Mouse (Mus musculus) liver, adult 2 months (tissue): ENCODE measurements around the gene B3galt1. TPM values are rescaled to one million over a fixed set of nuclear protein-coding genes. Genes with fewer than 3 reads are reported as not detected.

Source experiments
- DNase-seq: peaks from one replicate; pipeline ENCODE4 v3.0.0-alpha.2; 2011; ENCODE audit warnings: low read depth, low spot score; ENCODE audit errors: extremely low read depth
- H3K27ac ChIP-seq: fragments of 200-500 bp; replicated peaks from 2 replicates; pipeline ENCODE4 v1.5.1; 2012; ENCODE audit warnings: low read depth, mild to moderate bottlenecking, control low read depth, inconsistent platforms, low read length; ENCODE audit not compliant: insufficient read depth
- H3K27me3 ChIP-seq: fragments of 200-500 bp; 2 replicates; pipeline ENCODE4 v1.6.1; 2012; ENCODE audit warnings: mild to moderate bottlenecking, moderate library complexity, low read length, inconsistent platforms; ENCODE audit not compliant: control insufficient read depth, insufficient read depth
- H3K36me3 ChIP-seq: fragments of 200-500 bp; 2 replicates; pipeline ENCODE4 v1.6.1; 2012; ENCODE audit warnings: low read length, inconsistent platforms; ENCODE audit not compliant: control insufficient read depth, insufficient read depth
- H3K4me1 ChIP-seq: fragments of 200-500 bp; 2 replicates; pipeline ENCODE4 v1.6.1; 2011; ENCODE audit warnings: low read length; ENCODE audit not compliant: control insufficient read depth, insufficient read depth
- H3K4me3 ChIP-seq: fragments of 200-500 bp; 2 replicates; pipeline ENCODE4 v1.5.1; 2011; ENCODE audit warnings: low read depth, mild to moderate bottlenecking, control low read depth, low read length, moderate library complexity; ENCODE audit not compliant: insufficient read depth
- H3K79me2 ChIP-seq: fragments of 200-500 bp; 2 replicates; pipeline ENCODE4 v1.6.1; 2012; ENCODE audit warnings: inconsistent platforms, mild to moderate bottlenecking, low read length, moderate library complexity; ENCODE audit not compliant: control insufficient read depth, insufficient read depth
- H3K9ac ChIP-seq: fragments of 200-500 bp; 2 replicates; pipeline ENCODE4 v1.6.1; 2012; ENCODE audit warnings: low read depth, mild to moderate bottlenecking, control low read depth, inconsistent platforms, low read length
- CTCF ChIP-seq: fragments of 200-500 bp; IDR thresholded peaks from 2 replicates; pipeline ENCODE4 v1.5.1; 2011; ENCODE audit warnings: low read depth, low read length, control low read depth
- POLR2A ChIP-seq: fragments of 200-500 bp; IDR thresholded peaks from 2 replicates; pipeline ENCODE4 v1.6.1; 2011; ENCODE audit warnings: low read length, control low read depth; ENCODE audit not compliant: insufficient read depth; ENCODE audit errors: extremely low read depth
- WGBS: fragments of 180-500 bp; shearing (Covaris S2); methylation state at CpG from one replicate; pipeline ENCODE4 v1.1.7; 2018; 5-methylcytosine and 5-hydroxymethylcytosine counted together
- polyA plus RNA-seq: library from polyadenylated mRNA; depleted of rRNA; stranded (reverse); fragments of >200 nt; gene quantifications from 2 replicates; pipeline ENCODE4 v1.2.3, GENCODE M21; 2012
- total RNA-seq: library from RNA; depleted of rRNA; stranded (reverse); fragments of >200 nt; gene quantifications from 2 replicates; pipeline ENCODE4 v1.2.3, GENCODE M21; 2014

Gene B3galt1
- total and polyA plus RNA-seq, 2 experiments = 2.6 to 22.8 TPM

DNA sequence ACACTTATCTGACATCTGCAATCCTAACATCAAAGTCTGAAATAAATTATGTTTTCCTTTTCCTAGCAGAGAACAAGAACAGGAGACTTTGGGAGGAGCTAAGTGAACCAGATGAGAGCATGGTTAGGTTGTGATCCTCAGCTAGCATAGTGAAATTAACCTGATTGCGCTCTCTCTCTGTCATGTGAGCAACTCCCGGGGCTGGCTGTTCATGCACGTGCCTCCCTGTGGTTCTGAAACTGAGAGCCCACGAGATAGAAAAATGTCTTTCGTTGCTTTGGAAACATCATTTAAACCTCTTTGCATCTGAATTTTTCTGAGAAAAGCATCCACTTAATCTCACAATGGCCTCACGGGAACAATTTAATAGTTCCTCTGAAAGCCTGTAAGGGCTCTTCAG lies 190.8 kb downstream of the B3galt1 start:
- no peaks in the 10 kb centered on the region for H3K27me3 ChIP-seq
- H3K4me1 ChIP-seq = no peaks in the 10 kb centered on the region
- no peaks in the 10 kb centered on the region for H3K79me2 ChIP-seq
- no peak overlapping the region for H3K4me3 ChIP-seq
- no peak for DNase-seq
- H3K9ac ChIP-seq = no peak overlapping the region
- no peak for TF ChIP-seq POLR2A
- TF ChIP-seq CTCF = no peak
- WGBS = 89% methylated on average over 6 of the region's 6 CpGs
- H3K36me3 ChIP-seq = no peaks in the 10 kb centered on the region
- no peak overlapping the region for H3K27ac ChIP-seq

DNA sequence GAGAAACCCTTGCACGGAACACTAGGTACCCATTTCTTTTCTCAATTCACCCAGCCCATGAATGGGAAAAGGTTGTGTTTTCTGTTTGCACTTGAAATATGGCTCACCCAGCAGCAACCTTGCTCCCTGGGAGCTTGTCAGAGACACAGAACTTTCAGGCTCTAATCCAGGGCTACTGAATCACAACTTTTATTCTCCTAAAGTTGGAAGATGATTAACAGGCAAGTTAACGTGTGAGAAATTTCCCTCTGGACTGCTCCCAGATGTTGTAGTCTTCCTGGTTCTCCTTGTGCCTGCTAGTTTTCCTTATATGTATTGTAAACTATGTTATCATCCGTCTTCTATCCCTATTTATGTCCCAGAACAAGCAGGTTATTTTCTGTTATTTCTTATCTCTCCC lies 221.9 kb downstream of the B3galt1 start:
- Histone ChIP-seq H3K4me1 (no peaks in the 10 kb centered on the region), H3K36me3 (no peaks in the 10 kb centered on the region), H3K9ac (no peak overlapping the region), H3K4me3 (no peak overlapping the region), H3K79me2 (no peaks in the 10 kb centered on the region), H3K27me3 (no peaks in the 10 kb centered on the region), H3K27ac (no peak overlapping the region)
- TF ChIP-seq POLR2A = no peak
- no peak for TF ChIP-seq CTCF
- DNase-seq = no peak
- WGBS = 81% methylated on average over 3 of the region's 3 CpGs

DNA sequence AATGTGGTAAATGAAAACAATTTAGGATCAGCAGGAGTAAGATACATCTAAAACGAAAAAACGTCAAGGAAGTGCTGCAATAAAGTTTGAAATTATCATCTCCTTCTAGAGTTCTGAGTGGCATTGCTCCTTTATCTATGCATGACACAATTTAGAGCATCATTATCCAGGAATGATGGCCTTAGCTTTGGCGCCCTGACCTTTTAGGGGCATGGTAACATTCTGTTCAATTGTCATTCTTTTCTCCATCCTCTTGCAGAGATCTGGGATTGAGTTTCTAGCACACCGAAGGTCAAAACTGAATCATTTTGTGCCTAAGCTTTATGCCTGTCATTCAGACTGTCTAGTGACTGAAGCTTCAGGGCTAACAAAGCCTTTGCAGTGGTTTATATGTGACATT lies 231.9 kb downstream of the B3galt1 start:
- Histone ChIP-seq H3K4me3 (no peak overlapping the region), H3K27me3 (no peaks in the 10 kb centered on the region), H3K4me1 (no peaks in the 10 kb centered on the region), H3K36me3 (no peaks in the 10 kb centered on the region), H3K79me2 (no peaks in the 10 kb centered on the region), H3K27ac (no peak overlapping the region), H3K9ac (no peak overlapping the region)
- 88% methylated on average over 4 of the region's 4 CpGs for WGBS
- TF ChIP-seq CTCF = no peak
- DNase-seq = no peak

DNA sequence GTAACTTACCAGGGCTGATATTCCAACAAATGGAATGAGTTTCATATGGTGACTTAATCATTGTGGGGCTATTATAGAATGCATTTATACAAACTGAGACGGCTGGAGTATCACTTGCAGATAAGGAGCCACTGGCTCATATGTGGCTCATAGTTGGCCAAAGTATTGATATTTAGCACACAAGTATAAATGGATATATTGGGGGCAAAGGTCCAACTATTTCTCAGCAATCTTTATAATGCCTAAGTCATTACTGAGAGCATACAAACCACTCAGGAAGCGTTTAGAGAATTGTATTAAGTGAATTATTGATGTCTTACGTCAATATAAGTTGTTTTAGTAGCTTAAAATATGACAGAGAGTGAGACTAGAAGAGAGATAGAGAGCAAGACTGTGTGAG lies 234.3 kb downstream of the B3galt1 start:
- no peaks in the 10 kb centered on the region for H3K79me2 ChIP-seq
- no peak overlapping the region for H3K27ac ChIP-seq
- TF ChIP-seq POLR2A (no peak), CTCF (no peak)
- no peaks in the 10 kb centered on the region for H3K4me1 ChIP-seq
- WGBS = 84% methylated on average over 3 of the region's 3 CpGs
- no peak overlapping the region for H3K9ac ChIP-seq
- H3K4me3 ChIP-seq = no peak overlapping the region
- no peak for DNase-seq
- no peaks in the 10 kb centered on the region for H3K36me3 ChIP-seq
- no peaks in the 10 kb centered on the region for H3K27me3 ChIP-seq

DNA sequence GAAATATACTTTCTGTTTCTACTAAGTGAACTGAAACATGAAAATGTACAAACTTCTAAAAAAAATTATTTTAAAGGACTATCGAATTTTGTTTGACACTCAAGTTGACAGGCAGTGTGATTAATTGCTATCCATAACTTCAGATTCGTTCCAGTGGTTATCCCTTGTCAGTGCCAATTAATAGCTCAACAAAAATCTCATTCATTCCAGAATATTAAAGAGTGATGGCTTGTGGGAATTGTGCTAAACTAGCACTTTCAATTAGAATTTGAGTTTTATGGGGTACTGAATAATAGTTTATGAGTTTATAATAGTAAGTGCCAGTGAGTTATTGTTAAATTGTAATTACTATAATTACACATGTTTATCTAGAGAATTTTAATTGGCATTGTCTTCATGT lies 250.5 kb downstream of the B3galt1 start:
- H3K4me3 ChIP-seq = no peak overlapping the region
- H3K4me1 ChIP-seq = no peaks in the 10 kb centered on the region; the same call in 1 of the 2 replicates
- DNase-seq = no peak
- H3K36me3 ChIP-seq = no peaks in the 10 kb centered on the region
- WGBS = 84% methylated on average over 2 of the region's 2 CpGs
- H3K27me3 ChIP-seq = no peaks in the 10 kb centered on the region
- no peaks in the 10 kb centered on the region for H3K79me2 ChIP-seq
- H3K9ac ChIP-seq = no peak overlapping the region
- no peak for TF ChIP-seq POLR2A
- H3K27ac ChIP-seq = no peak overlapping the region

DNA sequence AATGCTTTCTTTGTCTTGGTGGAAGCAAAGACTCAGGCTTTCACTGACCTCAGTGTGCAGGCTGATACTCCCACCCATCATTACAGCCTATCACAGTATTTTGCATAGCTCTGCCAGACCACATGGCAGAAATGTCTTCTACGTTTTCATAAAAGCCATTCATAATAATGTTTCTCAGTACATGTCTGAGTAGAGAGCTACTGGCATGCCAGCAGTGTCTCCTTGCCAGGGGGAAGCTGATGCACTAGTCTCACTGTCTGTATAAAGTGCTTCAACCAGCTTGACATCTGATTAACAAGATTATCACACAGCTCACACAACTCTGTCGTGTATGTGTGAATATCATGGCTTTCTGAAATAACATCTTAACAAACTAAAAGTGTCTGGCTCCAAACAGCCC lies 252.3 kb downstream of the B3galt1 start:
- Histone ChIP-seq H3K79me2 (no peaks in the 10 kb centered on the region), H3K27me3 (no peaks in the 10 kb centered on the region), H3K27ac (no peak overlapping the region), H3K36me3 (no peaks in the 10 kb centered on the region), H3K4me3 (no peak overlapping the region), H3K4me1 (no peaks in the 10 kb centered on the region; the same call in 1 of the 2 replicates), H3K9ac (no peak overlapping the region)
- no peak for DNase-seq
- TF ChIP-seq CTCF = no peak
- TF ChIP-seq POLR2A = no peak
- 59% methylated on average over 2 of the region's 2 CpGs for WGBS
